Mouse (Mus musculus) mature B cell (primary cell): ENCODE data around the gene Pnp2.

Experiments used
- in situ Hi-C: fragments of 300-500 bp; cut with MboI; formaldehyde crosslinking; loops from 2 replicates; pipeline ENCODE4 v1.14.3; 2019

Pnp2 gene

DNA sequence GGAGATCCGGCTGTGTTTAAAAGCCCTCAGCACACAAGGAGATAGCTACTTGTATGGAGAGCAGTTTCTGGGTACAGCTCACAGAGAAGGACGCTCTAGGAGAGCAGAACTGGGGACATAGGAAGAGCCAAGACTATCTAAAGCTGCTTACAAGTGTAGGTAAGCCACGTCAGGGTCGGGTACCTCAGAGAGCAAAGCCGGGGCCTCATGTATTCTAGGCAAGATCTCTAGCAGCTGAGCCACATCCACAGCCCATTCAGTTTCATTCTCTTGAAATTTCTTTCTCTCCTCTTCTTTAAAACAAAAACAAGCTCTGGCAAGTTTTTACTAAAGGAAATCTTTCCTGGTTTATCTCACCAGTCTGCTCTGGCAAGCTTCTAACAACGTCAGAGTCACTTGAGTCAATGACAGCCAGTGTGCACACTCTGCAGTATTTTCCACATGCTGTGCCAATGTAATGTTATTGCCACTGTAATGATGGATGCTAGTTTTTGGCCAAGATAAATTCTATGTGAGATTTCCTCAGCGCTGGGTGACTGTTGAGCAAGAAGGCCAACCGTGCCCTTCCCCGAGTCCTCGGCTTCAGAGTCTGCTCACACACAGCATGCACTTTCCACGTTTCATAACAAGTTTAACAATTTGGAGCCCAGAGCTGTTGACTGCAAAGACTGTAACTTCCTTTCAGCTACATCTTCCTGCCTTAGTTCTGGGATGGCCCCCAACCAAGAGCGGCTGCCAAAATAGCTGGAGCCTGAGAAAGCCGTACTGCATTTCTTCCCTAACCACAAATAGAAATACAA is 52.3 kb downstream of the Pnp2 start:
- in situ Hi-C loops, result no loop called here

DNA sequence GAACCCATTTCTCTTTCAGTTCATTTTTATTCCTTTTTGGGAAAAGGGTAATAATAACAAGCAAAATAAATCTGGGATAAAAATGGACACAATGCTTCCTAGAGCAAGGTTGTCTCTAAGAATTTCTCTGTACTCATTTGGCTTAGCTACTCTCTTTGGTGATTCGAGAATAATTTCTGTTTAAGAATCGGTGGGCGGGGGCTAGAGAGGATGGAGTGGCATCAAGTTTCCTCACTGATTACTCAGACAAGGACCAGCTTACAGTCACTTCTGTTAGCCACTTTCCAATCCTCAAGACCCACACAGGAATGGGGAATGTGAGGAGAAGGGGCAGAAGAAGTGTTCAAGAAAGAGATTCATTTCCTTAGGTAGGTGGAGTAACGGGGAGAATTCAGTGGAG is 53.0 kb downstream of the Pnp2 start:
- in situ Hi-C loops, result no loop called here

DNA sequence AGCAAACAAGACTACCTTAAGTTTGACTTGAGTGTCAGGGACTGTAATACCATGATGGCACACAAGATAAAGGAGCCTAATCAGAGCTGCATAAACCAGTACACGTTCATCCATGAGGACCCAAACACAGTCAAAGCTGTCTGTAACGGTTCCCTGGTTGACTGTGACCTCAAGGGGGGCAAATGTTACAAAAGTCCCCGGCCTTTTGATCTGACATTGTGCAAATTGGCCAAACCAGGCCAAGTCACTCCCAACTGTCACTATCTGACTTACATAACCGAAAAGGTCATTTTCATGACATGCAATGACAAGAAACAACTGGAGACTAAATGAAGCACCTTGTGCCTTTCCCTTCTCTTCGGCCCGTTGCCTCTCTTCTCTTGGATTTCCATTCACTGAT is 53.8 kb downstream of the Pnp2 start:
- in situ Hi-C loops, result no loop called here
